Comparison of ENCODE assay signal across 8 mouse cellular contexts in the genomic region with DNA sequence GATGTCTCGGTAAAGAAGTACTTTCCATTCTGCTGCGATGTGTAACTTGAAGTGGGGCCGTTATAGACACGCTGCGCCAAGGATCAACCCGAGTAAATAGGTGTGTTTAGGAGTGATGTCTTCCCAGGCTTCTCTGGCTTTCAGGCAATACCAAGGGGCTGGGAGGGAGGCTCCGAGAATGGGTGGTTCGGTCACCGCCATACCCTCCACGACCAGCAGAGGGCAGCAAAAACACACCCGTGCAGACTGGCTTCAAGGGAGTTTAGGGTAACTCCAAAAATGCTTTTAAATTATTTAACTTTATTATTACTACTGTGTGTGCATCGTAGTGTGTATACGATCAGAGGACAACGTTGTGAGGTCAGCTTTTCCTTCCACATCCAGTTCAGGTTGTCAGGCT. TPM values are rescaled to one million over a fixed set of nuclear protein-coding genes. Genes with fewer than 3 reads are reported as not detected.
DNase-seq lines count a peak whose midpoint lies in the region; ATAC-seq and TF ChIP-seq lines count a peak whose summit lies in the region.

No protein-coding gene starts in this region.

- 8% methylated on average over 14 of the region's 14 CpGs for WGBS in intestine, postnatal 0 days
- whole genome bisulfite sequencing in intestine, embryonic 16.5 days = 8% methylated on average over 14 of the region's 14 CpGs
- 7% methylated on average over 14 of the region's 14 CpGs for whole genome bisulfite sequencing in kidney, adult 2 months
- 9% methylated on average over 14 of the region's 14 CpGs for WGBS in limb, embryonic 11.5 days

- H3K27me3 ChIP-seq in intestine, postnatal 0 days (replicated peaks; ENCODE audit: control insufficient read depth, insufficient read depth, low read length) = no peaks in the 10 kb centered on the region
- H3K27me3 ChIP-seq in intestine, embryonic 16.5 days (replicated peaks; ENCODE audit: control insufficient read depth, insufficient read depth, low read length) = no peaks in the 10 kb centered on the region
- no peaks in the 10 kb centered on the region for H3K27me3 ChIP-seq in kidney, adult 2 months (replicated peaks; ENCODE audit: control insufficient read depth, insufficient read depth, low read length)
- no peaks in the 10 kb centered on the region for H3K27me3 ChIP-seq in limb, embryonic 11.5 days (ENCODE audit: control insufficient read depth, insufficient read depth, low read length)

- TF ChIP-seq CTCF in intestine, postnatal 0 days (IDR thresholded peaks at IDR 0.05; ENCODE audit: low read depth) = peak; percentile 93
- peak; percentile 86 for TF ChIP-seq CTCF in kidney, adult 2 months (conservative IDR thresholded peaks at IDR 0.05; ENCODE audit: insufficient read depth, insufficient read length, low read depth, low read length)

- no peak for ATAC-seq in intestine, postnatal 0 days
- ATAC-seq in intestine, embryonic 16.5 days = no peak
- ATAC-seq in limb, embryonic 11.5 days (ENCODE audit: insufficient number of reproducible peaks, low FRiP score, low TSS enrichment, low read depth) = no peak
- ATAC-seq in monocyte, adult 5-6 weeks (replicated peaks; ENCODE audit: insufficient number of reproducible peaks, low FRiP score, low TSS enrichment, poor library complexity, severe bottlenecking) = peak; percentile 66

- H3K9me3 ChIP-seq in intestine, postnatal 0 days (ENCODE audit: control insufficient read depth) = no peaks in the 10 kb centered on the region
- no peaks in the 10 kb centered on the region for H3K9me3 ChIP-seq in intestine, embryonic 16.5 days (ENCODE audit: control insufficient read depth, low read length)
- no peaks in the 10 kb centered on the region for H3K9me3 ChIP-seq in limb, embryonic 11.5 days (ENCODE audit: control insufficient read depth, low read length)

- H3K4me3 ChIP-seq in intestine, postnatal 0 days (ENCODE audit: low read depth, low read length) = no peak overlapping the region
- no peak overlapping the region for H3K4me3 ChIP-seq in intestine, embryonic 16.5 days (ENCODE audit: low read length)
- H3K4me3 ChIP-seq in kidney, adult 2 months (ENCODE audit: insufficient read depth, low read depth, low read length) = no peak overlapping the region
- no peak overlapping the region for H3K4me3 ChIP-seq in limb, embryonic 11.5 days (ENCODE audit: low read depth, low read length)

- H3K9ac ChIP-seq in intestine, postnatal 0 days (ENCODE audit: low read depth, low read length) = no peak overlapping the region
- no peak overlapping the region for H3K9ac ChIP-seq in intestine, embryonic 16.5 days (ENCODE audit: low read depth, low read length)
- no peak overlapping the region for H3K9ac ChIP-seq in limb, embryonic 11.5 days (ENCODE audit: low read length)

- H3K27ac ChIP-seq in intestine, postnatal 0 days (ENCODE audit: low read depth, low read length) = no peak overlapping the region
- H3K27ac ChIP-seq in intestine, embryonic 16.5 days (ENCODE audit: low read length) = no peak overlapping the region
- no peak overlapping the region for H3K27ac ChIP-seq in kidney, adult 2 months (ENCODE audit: insufficient read depth, low read depth, low read length)
- no peak overlapping the region for H3K27ac ChIP-seq in limb, embryonic 11.5 days (replicated peaks; ENCODE audit: low read depth, low read length)

- no peak for TF ChIP-seq POLR2A in kidney, adult 2 months (IDR thresholded peaks at IDR 0.05; ENCODE audit: low read depth, low read length)

- no peaks in the 10 kb centered on the region for H3K4me1 ChIP-seq in intestine, postnatal 0 days (replicated peaks; ENCODE audit: control insufficient read depth, insufficient read depth, low read length)
- peaks cover 37% of the 10 kb centered on the region for H3K4me1 ChIP-seq in intestine, embryonic 16.5 days (ENCODE audit: control insufficient read depth, insufficient read depth, low read length)
- no peaks in the 10 kb centered on the region for H3K4me1 ChIP-seq in kidney, adult 2 months (ENCODE audit: control insufficient read depth, insufficient read depth, low read length)
- peaks cover 9% of the 10 kb centered on the region for H3K4me1 ChIP-seq in limb, embryonic 11.5 days (ENCODE audit: control insufficient read depth, insufficient read depth, low read length)

- H3K4me2 ChIP-seq in intestine, postnatal 0 days (replicated peaks; ENCODE audit: low read depth) = no peak overlapping the region
- H3K4me2 ChIP-seq in intestine, embryonic 16.5 days (ENCODE audit: low read depth, low read length) = no peak overlapping the region
- H3K4me2 ChIP-seq in limb, embryonic 11.5 days (ENCODE audit: low read depth, severe bottlenecking) = no peak overlapping the region

- H3K36me3 ChIP-seq in intestine, postnatal 0 days (ENCODE audit: control insufficient read depth, insufficient read depth) = no peaks in the 10 kb centered on the region; the same call in 1 of the 2 replicates
- H3K36me3 ChIP-seq in intestine, embryonic 16.5 days (ENCODE audit: control insufficient read depth, insufficient read depth, low read length) = no peaks in the 10 kb centered on the region
- no peaks in the 10 kb centered on the region for H3K36me3 ChIP-seq in kidney, adult 2 months (ENCODE audit: control insufficient read depth, insufficient read depth, low read length)
- no peaks in the 10 kb centered on the region for H3K36me3 ChIP-seq in limb, embryonic 11.5 days (ENCODE audit: control insufficient read depth, insufficient read depth, low read length)

- peak; percentile 83 for DNase-seq in cerebellum, adult 8-10 months
- DNase-seq in frontal cortex, postnatal 14 days (ENCODE audit: low spot score in 2 of 2) = peak; percentile 67 to 89
- DNase-seq in kidney, adult 2 months = peak; percentile 82
- peak; percentile 95 for DNase-seq in limb, embryonic 11.5 days (ENCODE audit: low spot score)
- DNase-seq in spleen, postnatal 14 days (ENCODE audit: low spot score in 2 of 2) = peak; percentile 75 to 89

RNA-seq across cellular contexts. Expression of a gene that starts 24.7 kb away (rescaled TPM):
- 76.2 and 77.9 TPM in 2 replicates for polyA plus RNA-seq in intestine, postnatal 0 days (2015; fragmentation: Nextera tagmentation; extraction: Ambion mirVana)
- 126 and 129 TPM in 2 replicates for polyA plus RNA-seq in intestine, embryonic 16.5 days (2015; fragmentation: Nextera tagmentation; extraction: Ambion mirVana)
- polyA plus RNA-seq in kidney, adult 2 months (2012; rRNA removed) = 6.9 and 10.5 TPM in 2 replicates
- polyA plus RNA-seq in limb, embryonic 11.5 days (2014; fragmentation: Nextera tagmentation; extraction: Ambion mirVana) = 123 and 126 TPM in 2 replicates
- 66.0 to 74.1 TPM (median 72.0 TPM) in 3 replicates for total RNA-seq in monocyte, adult 5-6 weeks (2017)
